Mouse (Mus musculus): ENCODE data around the gene Duoxa2.

GRCm38 (mm10) chr2:122294916-122295315 is 3.8 kb upstream of the Duoxa2 start:
- TF ChIP-seq CTCF (IDR thresholded peaks at IDR 0.05; ENCODE audit: low read depth) = peak; percentile 34
- no peak for TF ChIP-seq EP300 (optimal IDR thresholded peaks at IDR 0.05)
